Mouse (Mus musculus): ENCODE data around the gene Cul9. TPM values are rescaled to one million over a fixed set of nuclear protein-coding genes. Genes with fewer than 3 reads are reported as not detected.

Gene Cul9
- total RNA-seq, 2 experiments from 2014 or later: 4.5 TPM; not detected in 1

DNA sequence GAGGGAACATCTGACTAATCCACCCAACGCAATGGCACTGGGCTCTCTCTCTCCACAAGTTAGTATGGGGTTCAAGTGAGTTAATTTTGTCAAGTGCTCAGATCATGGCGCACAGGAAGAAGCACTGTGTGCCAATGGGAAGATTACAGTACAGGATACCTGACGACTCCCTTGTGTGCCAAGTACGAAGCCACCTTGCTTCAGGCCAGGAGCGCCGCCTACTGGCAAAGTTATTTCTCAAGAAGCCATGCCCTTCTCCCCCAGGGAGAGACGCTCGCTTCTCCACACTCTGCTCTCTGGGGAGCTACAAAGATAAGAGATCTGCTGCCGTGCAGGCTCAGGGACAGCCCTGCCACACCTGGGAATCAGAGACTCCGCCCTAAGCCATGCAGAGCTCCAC is 88.4 kb downstream of the Cul9 start:
- no peak for ATAC-seq (replicated peaks; ENCODE audit: low FRiP score, poor library complexity, severe bottlenecking)

DNA sequence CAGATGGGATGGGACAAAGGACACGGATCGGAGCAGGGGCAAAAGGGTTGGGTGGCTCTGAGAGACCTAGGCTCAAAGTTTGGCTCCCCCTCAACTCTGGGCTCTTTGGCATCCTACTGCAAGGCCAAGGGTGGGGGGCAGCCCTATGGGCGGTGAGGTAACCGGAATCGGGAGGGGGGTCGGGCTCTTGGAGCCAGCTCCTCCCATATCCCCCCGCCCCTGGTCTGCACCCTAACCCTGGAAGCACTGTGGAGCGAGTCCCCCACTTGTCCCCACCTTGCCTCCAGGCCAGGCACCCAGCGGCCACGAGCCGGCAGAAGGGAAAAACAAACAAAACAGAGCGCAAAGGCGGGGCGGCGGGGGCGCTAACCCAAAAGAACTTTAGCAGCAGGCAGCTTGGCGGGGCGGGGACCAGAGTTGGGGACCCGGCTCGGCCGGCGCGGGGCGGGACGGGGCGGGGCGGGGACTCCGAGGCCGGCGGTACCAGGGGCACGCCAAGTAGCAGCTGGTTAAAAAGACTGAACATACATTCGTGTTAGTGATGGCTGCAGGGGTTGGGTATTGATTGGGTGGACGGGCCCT is 91.0 kb downstream of the Cul9 start:
- no peak for ATAC-seq (replicated peaks; ENCODE audit: low FRiP score, poor library complexity, severe bottlenecking)

DNA sequence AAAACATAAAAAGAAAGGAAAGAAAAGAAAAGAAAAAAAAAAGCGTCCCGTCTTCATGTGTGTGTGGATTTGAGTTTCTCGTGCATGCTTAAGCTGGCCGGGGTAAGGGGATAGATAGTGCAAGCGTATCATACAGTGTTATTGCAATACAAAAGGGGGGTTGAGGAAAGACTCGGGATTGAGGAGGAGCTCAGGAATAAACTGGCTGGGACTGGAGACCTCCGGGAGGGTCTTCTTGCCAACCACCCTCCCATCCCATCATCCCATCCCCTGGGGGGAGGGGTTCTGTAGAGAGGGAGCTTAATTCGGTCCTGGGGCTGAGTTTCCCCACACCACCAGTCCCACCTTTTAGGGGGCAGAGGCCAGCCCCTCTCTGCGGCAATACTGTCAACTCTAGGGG is 91.6 kb downstream of the Cul9 start:
- ATAC-seq (replicated peaks; ENCODE audit: low FRiP score, poor library complexity, severe bottlenecking): no peak

DNA sequence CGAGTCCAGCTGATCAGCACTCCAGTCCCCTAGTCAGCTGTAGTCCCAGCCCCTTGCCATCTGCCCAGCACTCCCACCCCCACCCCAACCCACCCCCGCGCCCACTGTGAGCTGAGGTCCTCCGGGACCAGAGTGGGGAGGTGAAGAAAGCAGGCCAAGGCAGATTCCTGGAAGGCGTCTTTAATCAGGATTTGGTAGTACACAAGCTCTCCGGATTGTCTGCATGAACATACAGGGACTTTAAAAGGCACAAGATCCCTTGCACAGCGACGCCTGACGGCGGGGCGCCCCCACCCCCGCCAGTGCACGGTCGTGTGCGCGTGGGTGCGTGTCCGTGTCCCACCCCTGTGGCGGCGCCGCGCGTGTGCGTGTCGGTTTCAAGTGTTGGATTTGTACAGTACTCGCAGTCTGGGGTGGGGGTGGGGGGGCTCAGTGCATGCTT is 92.2 kb downstream of the Cul9 start:
- ATAC-seq (replicated peaks; ENCODE audit: low FRiP score, poor library complexity, severe bottlenecking): no peak

DNA sequence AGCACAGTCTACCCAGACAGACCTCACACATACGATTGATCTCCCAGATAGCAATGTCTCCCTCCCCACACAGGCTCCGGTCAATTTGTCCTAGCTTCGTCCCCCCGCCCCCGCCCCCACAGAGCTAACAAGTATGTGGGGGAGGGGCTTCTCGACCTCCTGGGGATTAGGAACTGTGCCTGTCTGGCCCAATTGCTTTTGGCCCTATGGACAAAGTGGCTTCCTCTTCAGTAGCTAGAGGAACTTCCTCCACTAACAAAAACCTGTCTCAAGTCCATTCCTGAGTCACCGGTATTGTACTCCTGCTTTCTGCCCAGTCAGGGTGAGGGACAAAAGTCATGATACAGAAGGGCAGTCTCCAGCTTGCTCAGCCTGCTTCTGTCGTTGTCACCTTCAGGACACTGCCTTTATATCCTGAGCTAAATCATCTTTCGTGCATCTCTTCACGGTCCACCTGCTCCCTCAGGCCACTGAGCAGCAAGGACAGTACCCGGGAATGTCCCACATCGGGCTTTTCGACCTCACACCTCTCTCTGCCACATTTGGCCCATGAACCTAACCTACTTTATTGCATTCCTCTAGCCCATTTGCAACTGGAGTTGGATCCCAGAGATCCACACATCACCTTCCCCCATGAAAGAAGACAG is 92.8 kb downstream of the Cul9 start:
- no peak for ATAC-seq (replicated peaks; ENCODE audit: low FRiP score, poor library complexity, severe bottlenecking)

DNA sequence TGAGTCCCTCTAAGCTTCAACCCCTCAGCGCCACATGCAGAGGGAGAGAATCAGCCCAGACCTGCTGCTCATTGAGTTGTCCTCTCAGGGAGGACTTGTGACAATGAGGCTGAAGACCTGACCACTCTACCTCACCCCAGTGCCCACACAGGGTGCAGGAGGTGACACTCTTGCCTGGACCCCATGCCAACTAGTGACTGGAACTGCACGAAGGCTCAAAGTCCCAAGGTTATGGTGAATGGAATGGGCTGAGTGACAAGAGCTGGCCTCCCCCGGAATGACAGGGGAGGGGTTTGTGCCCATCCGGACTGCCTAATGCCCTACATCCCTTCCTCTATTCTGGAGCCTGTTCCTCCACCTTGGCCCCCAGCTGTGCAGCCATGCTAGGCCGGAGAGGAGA is 93.5 kb downstream of the Cul9 start:
- ATAC-seq (replicated peaks; ENCODE audit: low FRiP score, poor library complexity, severe bottlenecking): no peak

Other genes with a start within 250 kb of the Cul9 start
- gene Dlk2, start 249.0 kb downstream of the Cul9 start, total RNA-seq (2015; ENCODE audit: low replicate concordance): not detected in 2 replicates
- gene Dlk2, start 249.0 kb downstream of the Cul9 start, total RNA-seq (2017; ENCODE audit: low replicate concordance): not detected in 2 replicates
- gene Abcc10, start 218.0 kb downstream of the Cul9 start, total RNA-seq (2015; ENCODE audit: low replicate concordance): 0.84 and 2.5 TPM in 2 replicates
- gene Abcc10, start 218.0 kb downstream of the Cul9 start, total RNA-seq (2017; ENCODE audit: low replicate concordance): 0.51 and 1.1 TPM in 2 replicates
- gene Zfp318, start 162.7 kb downstream of the Cul9 start, total RNA-seq (2015; ENCODE audit: low replicate concordance): 3.6 and 5.6 TPM in 2 replicates
- gene Zfp318, start 162.7 kb downstream of the Cul9 start, total RNA-seq (2017; ENCODE audit: low replicate concordance): 3.9 and 4.7 TPM in 2 replicates
- gene Crip3, start 117.5 kb downstream of the Cul9 start, total RNA-seq (2015; ENCODE audit: low replicate concordance): not detected in 2 replicates
- gene Crip3, start 117.5 kb downstream of the Cul9 start, total RNA-seq (2017; ENCODE audit: low replicate concordance): not detected in 2 replicates
- not detected in 2 replicates for gene Slc22a7, start 107.9 kb downstream of the Cul9 start, total RNA-seq (2015; ENCODE audit: low replicate concordance)
- not detected in 2 replicates for gene Slc22a7, start 107.9 kb downstream of the Cul9 start, total RNA-seq (2017; ENCODE audit: low replicate concordance)
- gene Ttbk1, start 58.7 kb downstream of the Cul9 start, total RNA-seq (2015; ENCODE audit: low replicate concordance): not detected in 2 replicates
- gene Ttbk1, start 58.7 kb downstream of the Cul9 start, total RNA-seq (2017; ENCODE audit: low replicate concordance): not detected in 2 replicates
- 2.7 and 3.3 TPM in 2 replicates for gene Dnph1, start 49.7 kb downstream of the Cul9 start, total RNA-seq (2015; ENCODE audit: low replicate concordance)
- 1.5 and 4.0 TPM in 2 replicates for gene Dnph1, start 49.7 kb downstream of the Cul9 start, total RNA-seq (2017; ENCODE audit: low replicate concordance)
- gene Srf, start 9.8 kb upstream of the Cul9 start, total RNA-seq (2015; ENCODE audit: low replicate concordance): 7.3 and 11.5 TPM in 2 replicates
- gene Srf, start 9.8 kb upstream of the Cul9 start, total RNA-seq (2017; ENCODE audit: low replicate concordance): 6.0 and 7.8 TPM in 2 replicates
- gene Ptk7, start 83.1 kb upstream of the Cul9 start, total RNA-seq (2015; ENCODE audit: low replicate concordance): not detected in 2 replicates
- gene Ptk7, start 83.1 kb upstream of the Cul9 start, total RNA-seq (2017; ENCODE audit: low replicate concordance): not detected in 2 replicates
- 0.38 and 1.3 TPM in 2 replicates for gene Klc4, start 99.6 kb upstream of the Cul9 start, total RNA-seq (2015; ENCODE audit: low replicate concordance)
- 7.7 and 12.0 TPM in 2 replicates for gene Klc4, start 99.6 kb upstream of the Cul9 start, total RNA-seq (2017; ENCODE audit: low replicate concordance)
- 35.5 and 61.9 TPM in 2 replicates for gene Mrpl2, start 99.8 kb upstream of the Cul9 start, total RNA-seq (2015; ENCODE audit: low replicate concordance)
- 19.5 and 41.6 TPM in 2 replicates for gene Mrpl2, start 99.8 kb upstream of the Cul9 start, total RNA-seq (2017; ENCODE audit: low replicate concordance)
- 1.9 and 3.8 TPM in 2 replicates for gene Cul7, start 103.9 kb upstream of the Cul9 start, total RNA-seq (2015; ENCODE audit: low replicate concordance)
- gene Cul7, start 103.9 kb upstream of the Cul9 start, total RNA-seq (2017; ENCODE audit: low replicate concordance): 0.68 and 1.1 TPM in 2 replicates
- gene Rrp36, start 128.0 kb upstream of the Cul9 start, total RNA-seq (2015; ENCODE audit: low replicate concordance): 2.1 and 7.9 TPM in 2 replicates
- 7.7 and 11.3 TPM in 2 replicates for gene Rrp36, start 128.0 kb upstream of the Cul9 start, total RNA-seq (2017; ENCODE audit: low replicate concordance)
- 8.6 and 16.7 TPM in 2 replicates for gene Mea1, start 132.4 kb upstream of the Cul9 start, total RNA-seq (2015; ENCODE audit: low replicate concordance)
- gene Mea1, start 132.4 kb upstream of the Cul9 start, total RNA-seq (2017; ENCODE audit: low replicate concordance): 15.1 and 24.5 TPM in 2 replicates
- 5.9 and 16.9 TPM in 2 replicates for gene Klhdc3, start 134.5 kb upstream of the Cul9 start, total RNA-seq (2015; ENCODE audit: low replicate concordance)
- 4.1 and 5.2 TPM in 2 replicates for gene Klhdc3, start 134.5 kb upstream of the Cul9 start, total RNA-seq (2017; ENCODE audit: low replicate concordance)
- gene Ppp2r5d, start 158.7 kb upstream of the Cul9 start, total RNA-seq (2015; ENCODE audit: low replicate concordance): 5.4 and 9.2 TPM in 2 replicates
- 7.4 and 10.9 TPM in 2 replicates for gene Ppp2r5d, start 158.7 kb upstream of the Cul9 start, total RNA-seq (2017; ENCODE audit: low replicate concordance)
- gene Pex6, start 165.1 kb upstream of the Cul9 start, total RNA-seq (2015; ENCODE audit: low replicate concordance): 1.9 and 3.8 TPM in 2 replicates
- 2.8 and 3.9 TPM in 2 replicates for gene Pex6, start 165.1 kb upstream of the Cul9 start, total RNA-seq (2017; ENCODE audit: low replicate concordance)
- gene Gnmt, start 182.8 kb upstream of the Cul9 start, total RNA-seq (2015; ENCODE audit: low replicate concordance): not detected in 2 replicates
- not detected in 2 replicates for gene Gnmt, start 182.8 kb upstream of the Cul9 start, total RNA-seq (2017; ENCODE audit: low replicate concordance)
- 6.9 and 8.8 TPM in 2 replicates for gene Cnpy3, start 205.8 kb upstream of the Cul9 start, total RNA-seq (2015; ENCODE audit: low replicate concordance)
- gene Cnpy3, start 205.8 kb upstream of the Cul9 start, total RNA-seq (2017; ENCODE audit: low replicate concordance): 7.7 and 18.2 TPM in 2 replicates
- not detected in 2 replicates for gene Ptcra, start 217.3 kb upstream of the Cul9 start, total RNA-seq (2015; ENCODE audit: low replicate concordance)
- not detected in 2 replicates for gene Ptcra, start 217.3 kb upstream of the Cul9 start, total RNA-seq (2017; ENCODE audit: low replicate concordance)
- gene 2310039H08Rik, start 226.2 kb upstream of the Cul9 start, total RNA-seq (2015; ENCODE audit: low replicate concordance): 5.6 and 7.5 TPM in 2 replicates
- gene 2310039H08Rik, start 226.2 kb upstream of the Cul9 start, total RNA-seq (2017; ENCODE audit: low replicate concordance): 0.34 TPM in 1 of 2 replicates, not detected in the other
- gene Rpl7l1, start 236.3 kb upstream of the Cul9 start, total RNA-seq (2015; ENCODE audit: low replicate concordance): 21.1 and 22.7 TPM in 2 replicates
- gene Rpl7l1, start 236.3 kb upstream of the Cul9 start, total RNA-seq (2017; ENCODE audit: low replicate concordance): 19.1 and 46.3 TPM in 2 replicates

All from erythroblast, adult 5-6 weeks (primary cell).